Mouse (Mus musculus): ENCODE results near the gene Exoc3l2.

Exoc3l2 gene

DNA sequence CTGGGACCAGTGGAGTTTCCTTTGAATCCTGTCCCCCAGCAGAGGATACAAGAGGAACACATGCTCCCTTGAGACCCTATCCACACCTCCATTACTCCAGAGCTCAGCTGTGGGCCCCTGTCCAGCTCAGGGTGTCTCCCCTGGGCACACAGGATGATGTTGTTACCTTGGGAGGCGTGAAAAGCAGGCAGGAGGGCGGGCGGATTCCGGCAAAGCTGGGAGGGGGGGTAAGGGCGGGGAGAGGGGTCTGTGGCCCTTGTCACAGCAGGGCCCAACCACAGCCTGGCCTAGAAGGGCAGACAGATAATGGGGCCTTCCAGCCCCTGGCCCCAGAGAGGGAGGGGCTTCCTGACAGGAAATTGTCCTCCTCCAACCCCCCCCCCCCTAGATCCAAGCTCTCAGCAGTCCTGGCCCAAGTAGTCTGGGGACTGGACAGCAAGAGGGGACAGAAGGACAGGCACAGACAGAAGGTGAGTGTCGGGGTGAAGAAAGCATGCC is at the start of gene Exoc3l2:
Gene Exoc3l2 (plus strand): TSS at position 448 of the 498 bp plus-strand sequence.
- DNase-seq = no peak

DNA sequence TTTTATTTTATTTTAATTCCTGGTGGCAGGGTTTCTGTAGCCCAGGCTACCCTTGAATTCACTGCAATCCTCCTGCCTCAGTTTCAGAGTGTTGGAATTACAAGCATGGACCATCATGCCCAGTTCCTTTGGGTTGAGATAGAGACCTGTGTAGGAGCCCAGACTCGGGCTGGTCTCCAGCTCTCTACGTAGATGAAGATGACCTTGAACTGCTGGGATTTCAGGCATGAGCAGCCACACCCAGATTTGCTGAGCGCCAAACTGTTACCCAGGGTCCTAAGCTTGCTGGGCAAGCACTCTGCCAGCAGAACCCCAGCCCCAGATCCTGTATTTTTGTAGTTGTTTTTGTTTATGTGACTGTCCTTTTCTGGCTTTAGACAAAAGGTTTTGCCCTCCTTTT is 49.6 kb upstream of the Exoc3l2 start:
- DNase-seq = no peak

DNA sequence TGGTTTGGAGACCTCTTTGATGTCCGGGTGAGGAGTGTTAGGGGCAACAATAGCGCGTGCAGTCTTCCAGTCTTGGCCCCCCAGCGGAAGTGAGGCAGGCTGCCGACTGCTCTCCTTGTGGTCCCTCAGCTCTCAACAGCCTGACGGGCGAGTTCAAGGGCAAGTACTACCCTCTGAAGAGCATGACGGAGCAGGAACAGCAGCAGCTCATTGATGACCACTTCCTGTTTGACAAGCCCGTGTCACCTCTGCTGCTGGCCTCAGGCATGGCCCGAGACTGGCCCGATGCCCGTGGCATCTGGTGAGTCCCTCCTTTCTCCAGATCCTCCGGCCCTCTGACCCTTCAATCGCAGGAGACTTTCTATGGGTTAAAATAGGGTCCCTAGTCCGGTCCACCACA is 46.5 kb upstream of the Exoc3l2 start:
- DNase-seq = no peak

DNA sequence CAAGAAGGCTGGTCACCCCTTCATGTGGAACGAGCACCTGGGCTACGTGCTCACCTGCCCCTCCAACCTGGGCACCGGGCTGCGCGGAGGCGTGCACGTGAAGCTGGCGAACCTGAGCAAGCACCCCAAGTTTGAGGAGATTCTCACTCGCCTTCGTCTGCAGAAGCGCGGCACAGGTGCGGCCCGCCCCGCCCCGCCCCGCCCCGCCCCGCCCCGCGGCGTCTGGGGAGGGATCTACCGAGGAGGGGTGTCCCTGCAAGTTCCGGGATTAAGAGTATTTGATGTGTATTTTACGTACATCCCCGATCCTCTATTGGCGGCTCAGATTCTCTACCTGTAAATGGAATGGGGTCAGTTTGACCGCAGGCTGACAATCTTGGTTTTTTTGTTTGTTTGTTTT is 43.0 kb upstream of the Exoc3l2 start:
- DNase-seq = no peak

DNA sequence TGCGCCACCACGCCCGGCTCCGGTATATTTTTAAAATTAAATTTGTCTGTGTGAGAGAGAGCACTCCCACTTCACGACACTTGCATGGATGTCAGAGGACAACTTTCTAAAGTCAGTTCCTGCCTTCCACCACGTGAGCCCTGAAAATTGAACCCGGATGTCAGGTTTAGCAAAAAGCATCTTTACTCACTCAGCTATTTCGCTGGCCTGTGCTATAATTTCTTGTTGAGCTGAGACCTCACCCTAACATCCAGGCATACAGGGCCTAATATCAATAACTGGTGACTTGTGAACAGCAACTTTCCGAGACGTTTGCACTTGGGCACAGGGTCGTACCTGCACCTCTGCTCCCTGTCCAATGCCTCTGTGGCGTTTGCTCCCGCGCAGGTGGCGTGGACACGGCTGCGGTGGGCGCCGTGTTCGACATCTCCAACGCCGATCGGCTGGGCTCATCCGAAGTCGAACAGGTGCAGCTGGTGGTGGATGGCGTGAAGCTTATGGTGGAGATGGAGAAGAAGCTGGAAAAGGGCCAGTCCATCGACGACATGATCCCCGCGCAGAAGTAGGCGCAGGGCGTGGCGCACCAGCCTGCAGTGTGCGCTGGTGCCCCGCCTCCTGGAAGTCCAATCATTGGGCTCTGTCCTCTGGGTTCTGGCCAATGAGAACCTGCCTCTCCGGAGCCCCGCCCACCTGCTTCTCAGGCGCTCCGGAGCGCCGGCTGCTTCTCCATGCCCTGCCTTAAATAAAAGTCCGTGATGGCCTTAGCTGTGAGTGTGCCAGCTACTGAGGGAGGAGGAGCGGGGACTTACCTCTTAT is 42.1 kb upstream of the Exoc3l2 start:
- DNase-seq = peak; percentile 91

DNA sequence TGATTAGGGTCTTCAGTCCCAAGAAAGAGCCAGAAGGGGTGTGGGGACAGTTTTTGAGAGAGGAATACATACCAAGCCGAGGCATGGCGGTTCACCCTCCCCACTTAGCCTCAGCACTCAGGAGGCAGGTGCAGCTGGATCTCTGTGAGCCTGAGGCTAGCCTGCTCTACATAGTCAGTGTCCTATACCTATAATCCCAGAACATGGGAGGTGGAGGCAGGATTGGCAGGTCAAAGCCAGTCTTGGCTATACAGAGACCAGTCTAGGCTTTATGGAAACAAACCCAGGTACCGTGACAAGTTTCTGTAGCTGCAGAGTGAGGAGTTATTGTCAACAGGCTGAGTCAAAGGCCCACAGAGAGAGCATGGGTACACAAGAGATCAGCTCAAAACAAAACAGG is 40.0 kb upstream of the Exoc3l2 start:
- no peak for DNase-seq

DNA sequence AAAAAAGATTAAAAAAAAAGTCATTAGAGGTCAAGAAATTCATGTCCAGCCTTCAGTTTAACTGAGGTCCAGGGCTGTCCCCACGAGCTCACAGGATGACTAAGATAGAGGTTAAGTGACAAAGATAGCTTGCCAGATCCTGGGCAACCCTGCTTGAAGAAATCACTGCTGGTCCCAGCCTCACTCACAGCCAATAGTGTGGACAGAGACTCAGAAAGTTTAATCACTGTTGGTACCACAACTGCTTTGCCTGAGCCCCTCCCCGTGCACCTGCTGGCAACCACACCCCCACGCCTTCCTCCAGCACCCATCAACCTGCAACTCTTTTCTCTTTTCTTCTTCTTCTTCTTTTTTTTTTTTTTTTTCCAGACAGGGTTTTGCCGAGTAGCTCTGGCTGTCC is 39.1 kb upstream of the Exoc3l2 start:
- DNase-seq = no peak

DNA sequence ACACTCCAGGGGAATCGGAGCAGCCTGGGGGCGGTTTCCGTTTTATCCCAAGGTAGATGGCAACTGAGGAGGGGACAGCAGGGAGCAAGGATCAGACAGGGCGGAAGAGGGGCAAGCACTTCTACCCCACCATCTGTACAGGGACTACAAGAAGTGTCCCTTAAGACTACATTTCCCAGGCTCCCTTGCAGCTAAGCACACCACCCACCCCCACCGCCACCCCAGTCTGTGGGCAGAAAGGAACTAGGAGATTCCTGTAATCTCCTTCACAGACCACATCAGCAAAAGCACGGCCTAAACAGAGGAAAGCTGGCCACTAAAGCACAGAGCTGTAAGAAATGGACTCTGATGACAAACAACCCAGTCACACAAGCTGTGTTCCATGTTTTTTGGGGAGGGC is 36.8 kb upstream of the Exoc3l2 start:
- DNase-seq = no peak

DNA sequence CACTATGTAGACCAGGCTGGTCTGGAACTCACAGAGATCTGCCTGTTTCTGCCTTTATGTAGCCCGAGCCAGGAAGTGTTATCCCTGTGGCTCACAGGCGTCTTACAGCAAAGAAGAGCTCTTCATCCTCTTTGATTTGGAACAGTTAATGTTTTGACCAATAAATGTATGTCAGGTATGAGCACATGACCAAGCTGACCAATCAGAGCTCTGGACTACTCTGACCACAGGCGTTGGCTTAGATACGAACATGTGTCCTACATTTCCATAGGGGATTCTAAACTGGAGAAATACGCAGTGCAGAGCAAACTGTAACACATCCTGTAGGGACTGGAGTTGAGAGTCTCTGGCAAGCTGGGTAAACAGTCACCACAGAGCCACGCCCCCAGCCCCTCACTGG is 36.2 kb upstream of the Exoc3l2 start:
- no peak for DNase-seq

DNA sequence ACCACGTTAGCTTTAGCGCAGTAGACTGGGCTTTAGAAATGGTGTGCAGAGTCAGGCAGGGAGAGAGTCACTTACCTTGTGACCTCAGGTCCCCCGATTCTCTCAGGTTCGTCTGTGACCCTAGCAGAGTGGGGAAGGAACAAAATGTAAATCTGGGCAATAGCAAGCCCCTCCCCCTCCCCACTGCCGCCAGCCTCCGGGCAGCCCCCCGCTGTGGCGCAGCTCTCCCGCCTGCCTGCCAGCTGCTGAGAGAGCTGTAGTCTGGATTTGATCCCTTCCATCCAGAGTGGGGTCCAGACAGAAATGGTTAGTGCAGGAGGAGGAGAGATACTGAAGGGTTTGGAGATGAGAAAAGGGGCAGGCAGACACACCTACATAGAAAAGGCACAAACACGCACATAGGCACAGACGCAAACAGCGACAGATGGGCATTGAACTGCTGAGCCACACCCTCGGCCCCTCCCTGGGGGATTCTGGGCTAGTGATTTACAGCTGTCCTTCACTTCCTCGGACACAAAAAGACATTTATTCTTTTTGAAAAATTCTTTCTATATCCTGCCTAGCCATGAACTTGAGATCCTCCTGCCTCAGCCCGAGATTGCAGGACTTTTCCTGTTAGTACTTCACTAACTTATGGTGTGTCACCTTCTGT is 35.0 kb upstream of the Exoc3l2 start:
- DNase-seq = no peak

DNA sequence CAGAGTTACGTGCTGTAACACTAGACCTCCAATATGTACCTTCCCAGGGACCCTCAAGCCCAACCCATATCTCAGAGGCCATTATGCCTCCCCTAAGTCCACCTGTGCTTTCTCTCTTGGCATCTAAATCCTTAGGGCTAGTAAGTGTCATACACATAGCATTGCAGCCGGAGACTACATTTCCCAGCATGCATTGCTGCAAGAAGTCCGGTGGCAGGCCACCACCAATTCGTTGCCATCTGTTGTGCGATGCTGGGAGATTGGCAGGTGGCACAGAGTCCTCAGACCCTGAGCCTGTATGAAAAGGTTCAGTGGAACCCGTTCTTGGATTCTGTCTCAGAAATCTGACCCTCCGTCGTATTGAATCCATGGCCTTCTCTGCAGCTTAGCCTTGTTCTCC is 33.4 kb upstream of the Exoc3l2 start:
- no peak for DNase-seq

DNA sequence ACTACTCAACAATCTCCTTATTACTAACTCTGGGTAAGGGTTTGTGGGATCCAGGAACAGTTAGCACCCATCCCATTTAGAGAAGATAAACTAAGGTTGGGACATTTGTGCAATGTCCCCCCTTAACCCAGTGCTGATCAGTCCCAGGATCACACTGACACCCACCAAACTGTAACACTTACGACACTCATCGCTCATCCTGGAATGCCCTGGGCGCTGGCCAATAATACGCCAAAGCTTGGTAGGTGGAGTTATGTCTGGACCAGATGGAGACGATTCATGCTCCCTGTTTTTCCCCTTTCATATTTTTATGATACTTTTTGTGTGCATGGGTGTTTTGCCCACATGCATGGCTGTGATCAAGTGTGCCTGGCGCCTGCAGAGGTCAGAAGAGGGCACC is 32.7 kb upstream of the Exoc3l2 start:
- peak; percentile 34 for DNase-seq

DNA sequence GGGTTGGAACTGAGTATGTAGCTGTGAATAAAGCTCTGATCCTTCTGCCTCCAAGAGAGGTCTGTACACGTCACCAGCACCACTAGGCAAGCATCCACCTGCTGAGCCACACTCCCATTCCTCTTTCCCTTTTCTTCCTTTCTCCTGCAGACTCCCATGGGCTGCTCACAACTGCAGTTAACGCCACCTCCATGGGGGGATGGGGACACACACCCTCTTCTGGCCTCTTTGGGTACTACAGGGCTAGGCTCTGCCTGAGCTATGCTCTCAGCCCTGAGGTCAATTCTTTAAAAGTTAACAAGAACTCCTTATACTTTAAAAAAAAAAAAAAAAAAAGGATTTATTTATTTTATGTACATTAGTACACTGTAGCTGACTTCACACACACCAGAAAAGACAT is 30.7 kb upstream of the Exoc3l2 start:
- no peak for DNase-seq

DNA sequence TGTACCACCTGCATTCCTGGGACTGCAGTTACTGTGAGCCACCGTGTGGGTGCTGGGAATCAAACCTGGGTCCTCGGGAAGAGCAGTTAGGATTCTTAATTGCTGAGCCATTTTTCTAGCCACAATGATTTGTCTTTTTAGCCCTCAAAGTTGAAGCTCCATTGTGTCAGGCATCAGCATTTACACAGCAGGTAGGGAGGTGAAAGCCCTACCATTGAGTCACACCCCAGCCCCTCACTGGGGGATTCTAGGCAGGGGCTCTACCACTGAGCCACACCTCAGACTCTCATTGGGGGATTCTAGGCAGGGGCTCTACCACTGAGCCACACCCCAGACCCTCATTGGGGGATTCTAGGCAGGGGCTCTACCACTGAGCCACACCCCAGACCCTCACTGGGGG is 26.9 kb upstream of the Exoc3l2 start:
- DNase-seq = no peak

DNA sequence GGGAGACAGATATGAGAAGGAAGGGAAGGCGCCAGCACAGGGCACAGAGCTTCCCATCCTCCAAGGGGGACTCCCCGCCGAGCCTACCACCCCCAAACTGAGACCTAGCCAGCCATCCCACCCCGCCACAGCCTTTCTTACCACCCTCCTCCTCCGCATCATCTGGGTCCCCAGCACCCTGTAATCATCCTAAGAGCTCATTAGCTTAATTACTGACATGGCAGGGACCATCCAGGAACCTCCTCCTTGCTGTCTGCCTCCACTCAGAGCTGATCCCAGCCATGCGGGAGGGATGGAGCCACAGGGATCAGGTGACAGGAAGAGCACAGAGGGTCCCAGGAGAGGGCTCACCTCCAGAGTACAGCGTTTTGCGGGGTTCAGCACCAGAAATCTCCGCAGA is 26.1 kb upstream of the Exoc3l2 start:
- no peak for DNase-seq

DNA sequence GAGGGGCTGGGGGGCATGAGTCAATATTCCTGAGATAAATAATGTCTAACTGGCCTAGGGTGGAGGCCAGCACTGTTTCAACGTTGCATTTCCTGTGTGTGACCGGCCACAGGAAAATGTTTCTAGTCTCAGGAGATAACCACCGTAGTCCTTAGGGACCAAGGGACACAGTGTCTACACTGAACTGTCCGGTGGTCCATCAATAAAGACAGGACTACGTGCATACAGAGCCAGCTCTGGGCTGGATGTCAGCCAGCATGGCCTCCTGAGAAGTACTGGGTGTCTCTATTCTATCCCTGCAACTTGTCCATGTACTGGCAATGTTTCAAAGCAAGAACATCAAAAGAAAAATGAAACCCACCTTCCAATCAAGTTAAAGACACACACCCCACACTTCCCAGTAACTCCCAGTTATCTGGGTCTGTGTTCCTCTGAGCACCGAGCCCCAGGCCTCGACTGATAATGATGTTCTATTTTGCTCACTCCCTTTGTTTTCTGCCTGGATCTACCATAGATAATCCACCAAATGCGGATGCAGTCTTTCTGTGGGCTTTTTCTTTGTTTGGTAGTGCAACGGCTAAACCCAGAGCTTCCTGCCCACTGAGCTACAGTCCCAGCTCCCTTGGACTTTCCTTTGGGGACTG is 21.6 kb upstream of the Exoc3l2 start:
- peak; percentile 59 for DNase-seq

DNA sequence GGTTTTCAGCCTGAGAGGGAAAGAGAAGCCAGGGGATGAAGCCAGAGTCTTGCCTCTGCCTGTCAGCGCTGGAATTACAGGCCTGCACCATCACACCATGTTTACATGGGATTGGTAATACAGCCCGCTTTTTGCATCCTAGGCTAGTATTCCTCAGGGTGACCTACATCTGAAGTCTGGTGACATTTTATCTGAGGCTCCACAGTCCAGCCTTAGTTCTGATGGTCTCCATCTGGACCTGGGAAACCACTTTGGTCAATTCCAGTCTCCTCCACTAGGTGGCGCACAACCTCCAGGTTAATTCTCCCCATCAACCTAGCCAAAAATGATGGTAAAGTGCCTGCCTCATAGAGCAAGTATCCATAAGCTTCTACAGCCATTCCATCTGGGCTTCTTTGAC is 19.8 kb upstream of the Exoc3l2 start:
- peak; percentile 92 for DNase-seq

DNA sequence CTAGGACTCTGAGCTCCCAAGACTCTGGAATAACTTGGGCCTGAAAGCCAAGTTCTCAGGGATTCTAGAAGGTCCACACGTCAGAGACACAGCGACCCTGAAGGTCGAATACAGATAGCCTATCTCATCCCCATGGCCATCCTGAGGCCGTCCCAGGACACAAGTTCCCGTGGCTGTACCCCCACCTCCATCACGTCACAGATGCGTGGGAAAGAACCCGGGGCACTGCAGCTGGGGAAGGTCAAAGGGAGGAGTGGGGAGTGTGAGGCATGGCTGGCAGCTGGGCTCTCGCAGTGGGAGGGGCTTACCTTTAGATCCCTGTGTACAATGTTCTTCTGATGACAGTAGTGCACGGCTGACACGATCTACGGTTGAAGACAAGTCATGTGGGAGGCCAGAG is 18.3 kb upstream of the Exoc3l2 start:
- no peak for DNase-seq

DNA sequence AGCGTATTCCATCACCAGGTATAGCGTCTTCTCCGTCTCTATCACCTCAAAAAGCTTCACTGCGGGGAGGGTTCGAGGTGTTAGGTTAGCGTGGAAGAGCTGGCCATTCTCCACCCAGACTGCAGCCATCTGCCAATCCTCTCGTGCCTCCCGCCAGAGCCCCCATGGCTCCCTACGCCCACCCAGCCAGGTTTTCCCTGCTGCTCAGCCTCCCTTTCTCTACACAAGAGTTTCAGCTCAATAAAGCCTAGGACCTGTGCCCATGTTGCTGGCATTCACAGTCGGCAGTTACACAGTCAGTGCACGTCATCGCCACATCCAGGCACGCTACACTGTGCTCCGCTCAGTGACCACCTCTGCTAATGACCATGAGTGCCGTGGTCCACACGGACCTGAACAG is 15.4 kb upstream of the Exoc3l2 start:
- no peak for DNase-seq

DNA sequence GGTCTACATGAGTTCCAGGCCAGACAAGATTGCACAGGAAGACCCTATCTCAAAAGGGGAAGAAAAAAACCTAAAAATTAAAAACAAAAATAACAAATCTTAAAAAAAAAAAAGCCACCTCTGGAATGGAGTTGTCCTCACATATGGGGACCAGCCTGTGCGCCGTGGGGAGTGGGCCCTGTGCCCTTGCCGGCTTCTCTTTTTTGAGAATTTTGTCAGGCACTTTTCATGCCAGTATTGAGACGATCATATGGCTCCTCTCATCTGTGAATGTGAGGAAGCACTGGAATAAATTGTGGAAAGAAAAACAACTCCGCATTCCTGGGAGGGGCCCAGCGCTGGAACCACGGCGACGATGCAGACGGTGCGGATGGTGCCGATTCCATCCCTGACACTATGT is 14.0 kb upstream of the Exoc3l2 start:
- no peak for DNase-seq

DNA sequence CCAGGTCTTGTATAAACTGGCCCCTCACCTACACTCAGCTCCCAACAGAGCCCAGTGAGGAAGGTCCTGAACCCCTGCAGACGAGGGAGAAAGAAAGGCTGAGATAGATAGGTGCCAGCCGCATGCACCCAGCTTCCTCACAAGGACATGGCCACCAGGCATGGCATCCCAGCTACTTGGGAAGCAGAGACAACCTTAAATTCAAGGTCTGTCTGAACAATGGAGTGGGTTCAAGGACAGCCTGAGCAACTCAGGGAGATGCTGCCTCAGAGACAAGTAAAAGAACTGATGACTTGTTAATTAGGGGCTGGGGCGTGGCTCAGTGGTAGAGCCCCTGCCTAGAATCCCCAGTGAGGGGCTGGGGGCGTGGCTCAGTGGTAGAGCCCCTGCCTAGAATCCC is 7.9 kb upstream of the Exoc3l2 start:
- DNase-seq = no peak

DNA sequence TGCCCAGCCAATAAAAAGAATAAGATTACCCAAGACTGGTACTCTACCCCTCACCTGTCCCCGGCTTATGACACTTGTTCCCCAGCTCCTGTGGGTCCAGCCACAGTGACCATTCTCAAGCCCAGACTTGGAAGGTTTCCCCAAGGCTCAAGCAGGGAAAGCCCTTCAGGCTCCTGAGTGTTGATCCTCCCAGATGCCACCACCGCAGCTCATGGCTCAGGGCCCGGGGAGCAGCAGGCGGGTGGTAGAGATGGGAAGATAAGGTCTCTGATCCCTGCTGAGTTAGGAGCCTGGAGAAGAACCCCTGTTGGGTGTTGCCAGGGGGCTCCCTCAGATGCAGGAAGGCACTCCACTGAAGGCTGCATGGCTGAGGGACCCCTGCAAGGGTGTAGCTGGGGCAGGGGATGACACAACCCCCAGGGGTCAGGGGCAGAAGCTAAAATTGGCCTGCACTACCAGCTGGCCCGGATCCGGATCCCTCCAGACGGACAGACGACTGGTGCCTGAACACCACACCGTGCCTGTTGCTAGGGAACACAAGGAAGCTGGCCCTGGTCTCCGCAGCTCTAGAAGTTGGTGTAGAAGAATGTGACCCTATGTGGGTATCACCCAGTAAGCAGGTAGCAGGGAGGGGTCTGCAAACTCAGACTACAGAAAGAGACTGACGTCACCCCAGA is 7.2 kb upstream of the Exoc3l2 start:
- no peak for DNase-seq

DNA sequence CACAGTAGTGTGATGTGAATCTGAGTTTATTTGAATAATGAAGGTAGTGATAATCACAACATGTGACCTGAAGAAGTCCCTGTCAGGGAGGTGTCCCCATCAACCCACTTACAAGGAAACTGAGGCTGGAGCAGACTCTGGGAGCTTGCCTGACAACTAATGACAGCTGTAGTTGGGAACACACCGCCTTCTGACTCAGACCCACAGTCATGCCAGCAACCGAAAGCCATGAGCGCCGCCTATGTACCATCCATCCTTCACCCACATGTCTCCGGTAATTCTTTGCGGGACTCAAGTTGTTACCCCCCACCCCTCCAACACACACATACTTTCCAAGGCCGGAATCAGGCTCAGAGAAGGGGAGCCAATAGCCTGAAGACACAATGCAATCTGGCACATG is 6.5 kb upstream of the Exoc3l2 start:
- DNase-seq = no peak

Data from lung, postnatal 14 days (tissue).